Mouse (Mus musculus) kidney, adult 11 months (tissue): ENCODE measurements around the gene Arl13b.

ENCODE experiments used
- DNase-seq: peaks from one replicate; pipeline ENCODE4 v3.0.0; 2022

Arl13b gene

DNA sequence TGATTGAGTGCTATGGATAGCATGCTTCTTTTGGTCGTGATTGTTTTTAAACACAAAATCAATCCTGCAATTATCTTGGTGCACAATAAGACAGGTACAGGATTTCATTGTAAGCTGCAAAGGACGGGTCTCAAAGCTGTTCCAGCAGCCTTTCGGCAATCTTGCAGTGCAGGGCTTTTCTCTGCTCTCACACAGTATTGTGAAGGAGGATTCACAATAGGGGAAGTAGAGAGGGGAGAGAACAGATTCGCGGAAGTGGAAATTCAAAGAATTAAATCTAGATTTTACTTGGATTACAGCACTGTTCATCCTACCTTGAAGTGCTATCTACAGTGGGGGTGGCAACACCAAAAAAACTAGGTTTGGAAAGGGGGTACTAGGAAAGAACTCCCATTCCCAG lies 33.0 kb downstream of the Arl13b start:
- DNase-seq, result no peak

- DNase-seq, result no peak
Measured at GRCm38 (mm10) chr16:62810855-62811254, 36.0 kb downstream of the Arl13b start.

DNA sequence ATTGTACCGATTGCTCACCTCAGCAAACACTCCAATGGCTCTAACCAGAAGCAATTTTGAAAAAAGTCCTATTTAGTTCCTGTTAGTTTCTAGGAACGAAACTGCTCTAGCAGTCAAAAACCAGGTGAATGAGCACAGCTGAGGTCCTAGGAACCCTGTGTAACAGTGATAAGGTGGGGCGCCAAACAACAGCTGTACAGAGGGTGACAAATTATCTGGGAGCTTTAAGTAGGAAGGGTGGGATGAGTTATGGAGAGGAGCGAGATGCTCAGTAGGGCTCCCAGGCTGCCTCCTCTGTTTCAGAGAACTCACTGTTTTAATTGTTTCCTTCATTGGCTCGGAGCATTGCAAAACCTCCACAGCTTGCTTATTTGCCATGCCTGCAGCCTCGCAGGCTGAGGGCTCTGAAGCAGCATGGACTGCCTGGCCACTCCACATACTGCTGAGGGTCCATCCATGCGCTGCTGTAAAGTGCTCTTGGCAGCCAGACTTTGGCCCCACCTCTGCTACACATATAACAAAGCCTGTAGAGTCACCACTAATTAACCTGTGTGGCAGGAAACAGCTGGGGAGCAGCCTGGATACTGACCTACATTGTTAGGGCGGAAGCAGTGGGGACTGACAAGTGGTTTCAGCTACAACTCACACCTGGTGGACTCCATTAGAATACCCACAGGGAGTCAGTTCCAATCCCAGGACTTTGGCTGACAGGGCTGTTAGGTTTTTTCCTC lies 39.4 kb downstream of the Arl13b start:
- no peak for DNase-seq

GRCm38 (mm10) chr16:62804621-62805020 lies 42.2 kb downstream of the Arl13b start:
- DNase-seq, result no peak

GRCm38 (mm10) chr16:62799839-62800238 lies 47.0 kb downstream of the Arl13b start:
- no peak for DNase-seq

DNA sequence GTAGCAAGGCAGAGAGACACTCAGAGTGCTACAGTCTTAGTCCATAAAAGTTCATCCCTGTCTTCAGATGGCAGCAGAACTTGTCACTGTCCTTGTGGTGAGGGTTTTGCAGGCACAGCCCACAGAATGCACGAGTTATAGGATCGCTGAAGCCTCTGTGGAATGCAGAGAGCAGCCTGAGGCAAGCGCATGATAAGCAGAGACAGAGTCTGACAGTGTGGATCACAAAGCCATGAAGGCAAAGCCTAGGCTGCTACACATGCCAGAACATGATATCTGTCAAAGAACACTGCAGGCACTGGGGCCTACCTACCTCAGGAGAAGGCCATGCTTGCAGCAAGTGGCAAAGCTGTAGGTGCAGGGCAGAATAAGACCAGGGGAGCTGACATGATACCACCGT lies 47.4 kb downstream of the Arl13b start:
- DNase-seq, result no peak

DNA sequence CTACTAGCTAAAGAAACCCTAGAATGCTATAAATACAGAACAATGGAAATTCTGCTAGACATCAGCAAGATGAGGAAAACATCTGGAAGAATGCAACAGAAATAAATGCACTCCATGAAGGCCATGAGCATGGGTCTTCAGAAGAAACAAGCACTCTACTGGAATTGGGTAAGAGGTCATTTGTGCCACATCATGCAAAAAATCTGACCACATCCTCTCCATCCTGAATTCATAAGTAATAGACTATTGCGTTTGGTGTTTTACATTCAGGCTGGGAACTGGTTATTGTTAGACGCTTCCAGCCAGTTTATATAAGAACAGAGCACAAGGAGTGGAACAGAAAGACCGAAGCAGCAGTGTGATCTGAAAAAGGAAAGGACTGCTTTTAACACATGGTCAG lies 48.0 kb downstream of the Arl13b start:
- no peak for DNase-seq

GRCm38 (mm10) chr16:62796608-62797007 lies 50.2 kb downstream of the Arl13b start:
- no peak for DNase-seq

DNA sequence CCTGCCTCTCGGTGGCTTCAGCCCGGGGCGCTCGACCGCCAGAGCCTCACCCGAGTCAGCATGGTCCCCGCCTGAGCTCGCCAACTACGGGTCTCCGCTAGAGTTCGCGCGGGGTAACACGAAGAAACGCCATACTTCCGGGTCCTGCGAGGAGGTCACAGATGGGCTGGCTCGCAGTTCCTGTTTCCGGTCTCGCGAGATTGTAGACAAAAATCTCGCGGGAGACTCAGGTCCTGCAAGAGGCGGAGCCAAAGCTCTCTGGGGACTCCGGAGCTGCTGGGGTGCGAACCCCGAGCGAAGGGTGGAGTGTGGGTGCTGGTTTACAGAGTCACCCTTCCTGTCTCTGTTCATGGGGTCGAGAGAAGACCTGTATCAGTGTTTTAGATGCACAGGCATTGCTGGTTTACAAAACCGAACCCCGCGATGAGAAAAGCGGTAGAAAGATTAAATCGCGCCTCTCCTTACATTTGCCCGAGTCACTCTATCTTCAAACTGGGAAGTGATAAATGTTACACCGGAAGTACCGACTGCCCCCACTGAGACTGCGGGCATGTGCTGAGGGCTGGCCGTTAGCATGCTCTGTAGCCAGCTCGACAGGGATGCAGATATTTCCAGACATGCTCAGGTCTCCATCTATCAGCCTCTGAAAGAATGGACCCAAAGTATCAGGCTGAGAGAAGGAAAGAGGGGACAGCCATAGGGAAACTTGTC lies 60.1 kb downstream of the Arl13b start, which contains the start of gene Nsun3:
Gene Nsun3, minus strand, starts transcription at position 198 of the 711 bp plus-strand sequence.
- peak; percentile 94 for DNase-seq

GRCm38 (mm10) chr16:62782229-62782628 lies 64.6 kb downstream of the Arl13b start:
- DNase-seq, result no peak

DNA sequence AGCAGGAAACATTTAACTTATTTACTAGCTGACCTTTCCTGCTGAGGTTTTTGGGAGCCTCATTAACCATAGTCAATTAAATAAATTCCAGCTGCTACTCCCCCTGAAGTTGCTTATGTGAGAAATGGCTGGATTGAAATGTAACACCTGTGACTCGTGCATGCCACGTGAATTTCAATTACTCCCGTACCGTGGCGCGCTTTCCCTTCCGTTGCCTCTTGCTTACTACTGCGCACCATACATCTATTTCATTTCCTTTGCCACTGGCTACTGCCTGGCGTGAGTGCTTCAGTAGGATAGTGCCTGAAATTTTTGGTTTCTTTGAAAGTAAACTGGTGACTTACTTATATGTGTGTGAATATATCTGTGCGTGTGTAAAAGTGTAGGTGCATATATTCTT lies 68.6 kb downstream of the Arl13b start:
- DNase-seq, result no peak

GRCm38 (mm10) chr16:62776034-62776433 lies 70.8 kb downstream of the Arl13b start:
- DNase-seq, result no peak

- DNase-seq, result no peak
Measured at GRCm38 (mm10) chr16:62773462-62773861, 73.4 kb downstream of the Arl13b start.

DNA sequence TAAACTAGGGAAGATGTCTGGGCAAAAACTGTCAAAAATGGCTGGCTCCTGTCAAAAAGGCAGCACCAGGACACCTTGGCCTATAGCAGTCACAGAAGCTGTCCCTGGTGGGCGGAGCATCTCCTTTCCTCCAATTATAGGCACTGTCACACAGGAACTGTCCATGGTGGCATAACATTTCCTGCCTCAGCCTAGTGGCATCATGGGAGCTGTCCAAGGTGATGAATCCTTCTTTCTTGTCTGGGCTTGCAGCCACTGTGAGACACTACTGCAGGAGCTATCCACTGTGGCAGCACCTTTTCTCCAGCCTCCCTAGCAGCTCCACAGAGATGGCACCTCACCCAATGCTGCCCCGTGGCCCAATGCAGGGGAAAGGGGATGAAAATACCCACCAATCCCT lies 88.5 kb downstream of the Arl13b start:
- peak; percentile 5 for DNase-seq

DNA sequence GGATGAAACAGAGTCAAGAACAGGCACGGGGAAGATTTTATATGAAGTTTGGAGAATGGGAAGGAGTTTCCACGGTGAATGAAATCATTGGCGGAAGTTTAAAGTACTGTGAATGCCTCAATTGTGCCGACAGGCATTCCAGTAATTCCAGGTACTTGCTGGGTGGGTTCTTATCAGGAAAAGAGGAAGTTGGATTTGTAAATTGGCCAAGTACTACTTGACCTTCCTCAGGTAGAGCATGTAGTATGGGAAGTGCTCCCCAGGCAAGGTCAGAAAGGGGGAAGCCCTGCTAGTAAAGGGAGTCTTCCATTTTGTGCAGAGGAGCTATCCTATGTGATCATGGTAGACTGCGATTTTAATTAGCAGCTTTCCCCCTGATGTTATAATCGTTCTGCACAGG lies 91.5 kb downstream of the Arl13b start:
- DNase-seq, result no peak

DNA sequence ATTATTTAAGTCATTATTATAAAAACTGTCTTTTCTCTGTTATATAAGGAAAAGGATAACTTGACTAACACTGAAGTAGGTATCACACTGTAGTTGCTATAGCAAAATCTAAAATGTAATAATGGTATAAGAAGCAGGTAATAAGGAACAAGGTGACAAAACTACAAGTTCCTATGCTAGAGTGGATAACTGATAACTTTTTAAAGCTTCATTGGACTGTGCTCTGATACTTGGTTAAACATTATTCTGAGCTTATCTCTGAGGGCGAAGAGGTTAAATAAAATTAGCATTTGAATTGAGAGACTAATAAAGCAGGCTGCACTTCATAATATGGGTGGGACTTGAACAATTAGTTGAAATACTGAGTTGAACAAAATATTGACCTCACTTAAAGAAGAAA lies 93.2 kb downstream of the Arl13b start:
- no peak for DNase-seq

- no peak for DNase-seq
Measured at GRCm38 (mm10) chr16:62753079-62753478, 93.8 kb downstream of the Arl13b start.

DNA sequence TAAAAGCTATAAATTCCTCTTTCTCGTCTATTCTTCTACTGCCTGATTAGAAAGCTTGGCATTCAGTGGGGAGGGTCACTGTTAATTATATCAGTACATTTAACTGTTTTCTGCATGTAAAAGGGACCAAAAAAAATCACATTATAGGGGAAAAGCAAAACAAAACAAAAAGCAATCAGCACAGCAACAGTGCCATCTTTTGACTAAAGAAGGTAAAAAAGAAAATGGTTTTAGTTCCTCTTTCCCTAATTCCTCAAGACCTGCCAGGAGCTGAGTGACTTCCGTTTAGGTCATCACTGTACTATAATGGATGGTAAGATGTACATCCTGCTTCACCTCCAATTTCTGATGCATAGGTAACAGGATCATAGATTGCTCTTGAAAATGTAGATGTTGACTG lies 101.0 kb downstream of the Arl13b start:
- no peak for DNase-seq
